Mouse (Mus musculus): ENCODE results near the gene Zfp386. TPM values are rescaled to one million over a fixed set of nuclear protein-coding genes. Genes with fewer than 3 reads are reported as not detected.
A peak's percentile ranks its signal among the peaks of the same experiment; 100 is the strongest.

Gene Zfp386
- polyA plus RNA-seq, 1 experiment from 2014 or later: 68.3 TPM

DNA sequence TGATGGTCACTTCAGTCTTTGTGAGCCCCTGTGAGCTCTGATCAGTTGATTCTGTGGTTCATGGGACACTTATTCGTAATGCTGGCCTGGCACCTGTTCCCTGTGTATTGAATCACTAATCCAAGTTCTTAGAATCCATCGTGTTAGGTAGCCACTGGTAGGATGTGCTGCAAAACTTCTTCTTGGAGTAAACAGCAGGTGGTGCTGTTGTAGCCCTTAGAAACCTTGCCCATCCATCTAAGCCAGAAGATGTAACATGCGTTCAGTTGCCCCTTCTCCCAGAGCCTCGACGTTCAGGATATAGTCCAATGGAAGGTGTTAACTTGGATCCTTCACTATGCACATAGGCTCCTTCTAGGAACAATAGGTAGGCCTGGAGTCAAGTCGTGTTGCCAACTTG lies 2.2 kb downstream of the Zfp386 start:
- Histone ChIP-seq H3K4me1 (replicated peaks; ENCODE audit: control insufficient read depth, insufficient read depth, low read length) (peaks cover 17% of the 10 kb centered on the region), H3K4me3 (replicated peaks; ENCODE audit: low read length) (no peak overlapping the region)
- WGBS: 88% methylated on average over 6 of the region's 6 CpGs

GRCm38 (mm10) chr12:116054342-116054741 lies 6.8 kb downstream of the Zfp386 start:
- Histone ChIP-seq H3K4me2 (ENCODE audit: low read length) (no peak overlapping the region), H3K27ac (ENCODE audit: low read length) (no peak overlapping the region), H3K4me3 (replicated peaks; ENCODE audit: low read length) (no peak overlapping the region), H3K36me3 (ENCODE audit: control insufficient read depth, insufficient read depth) (peaks cover 52% of the 10 kb centered on the region), H3K4me1 (replicated peaks; ENCODE audit: control insufficient read depth, insufficient read depth, low read length) (peaks cover 5% of the 10 kb centered on the region), H3K9ac (replicated peaks; ENCODE audit: low read depth, low read length) (no peak overlapping the region), H3K9me3 (ENCODE audit: control insufficient read depth, low read length) (peaks cover 21% of the 10 kb centered on the region), H3K27me3 (replicated peaks; ENCODE audit: control insufficient read depth, insufficient read depth, low read length) (no peaks in the 10 kb centered on the region)
- no peak for ATAC-seq
- 97% methylated on average over 8 of the region's 8 CpGs for WGBS

More for the DNA sequence above, 2.2 kb downstream of the Zfp386 start:
- peaks cover 2% of the 10 kb centered on the region; the same call in 1 of the 2 replicates for H3K9me3 ChIP-seq (ENCODE audit: control insufficient read depth, low read length)
- H3K27me3 ChIP-seq (replicated peaks; ENCODE audit: control insufficient read depth, insufficient read depth, low read length): no peaks in the 10 kb centered on the region
- no peak overlapping the region for H3K27ac ChIP-seq (ENCODE audit: low read length)
- H3K4me2 ChIP-seq (ENCODE audit: low read length): no peak overlapping the region
- no peak for ATAC-seq
- H3K36me3 ChIP-seq (ENCODE audit: control insufficient read depth, insufficient read depth): peaks cover 14% of the 10 kb centered on the region
- H3K9ac ChIP-seq (replicated peaks; ENCODE audit: low read depth, low read length): no peak overlapping the region

GRCm38 (mm10) chr12:116056112-116056511 lies 8.6 kb downstream of the Zfp386 start:
- no peaks in the 10 kb centered on the region for H3K27me3 ChIP-seq (replicated peaks; ENCODE audit: control insufficient read depth, insufficient read depth, low read length)
- no peak overlapping the region for H3K4me3 ChIP-seq (replicated peaks; ENCODE audit: low read length)
- no peak overlapping the region for H3K27ac ChIP-seq (ENCODE audit: low read length)
- no peak overlapping the region for H3K4me2 ChIP-seq (ENCODE audit: low read length)
- H3K9me3 ChIP-seq (ENCODE audit: control insufficient read depth, low read length): peaks cover 31% of the 10 kb centered on the region
- no peaks in the 10 kb centered on the region for H3K4me1 ChIP-seq (replicated peaks; ENCODE audit: control insufficient read depth, insufficient read depth, low read length)
- H3K9ac ChIP-seq (replicated peaks; ENCODE audit: low read depth, low read length): no peak overlapping the region
- peaks cover 64% of the 10 kb centered on the region for H3K36me3 ChIP-seq (ENCODE audit: control insufficient read depth, insufficient read depth)
- no peak for ATAC-seq
- WGBS: 95% methylated on average over 3 of the region's 3 CpGs

DNA sequence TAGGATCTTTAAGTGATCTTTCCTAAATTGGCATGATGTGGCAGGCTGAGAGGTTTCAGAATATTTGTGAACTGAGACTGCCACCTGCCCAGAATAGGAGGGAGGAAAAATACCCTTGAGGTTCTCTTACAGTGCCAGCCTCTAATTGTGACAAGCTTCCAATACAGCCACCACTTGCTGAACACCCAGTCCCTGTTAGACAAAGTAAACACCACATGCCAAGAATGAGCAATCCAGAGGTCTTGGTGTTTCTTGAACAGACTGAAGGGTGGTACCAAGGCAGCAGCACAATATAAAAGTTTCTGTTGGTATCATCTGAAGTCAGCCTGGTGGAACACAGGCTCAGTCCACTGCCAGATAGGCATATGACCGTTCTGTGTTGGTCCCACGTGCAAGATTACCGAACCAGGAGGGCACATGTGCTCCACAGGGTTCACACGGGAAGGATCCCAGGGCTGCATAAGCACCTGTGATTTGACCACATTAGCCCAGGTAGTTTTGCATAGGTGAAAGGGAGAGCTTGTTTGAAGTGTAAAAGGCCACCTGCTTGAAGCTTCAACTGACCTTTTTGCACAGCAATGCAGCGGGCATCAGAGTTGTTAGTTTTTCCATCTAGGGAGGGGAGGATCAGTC lies 14.2 kb downstream of the Zfp386 start:
- Histone ChIP-seq H3K36me3 (ENCODE audit: control insufficient read depth, insufficient read depth) (peaks cover 48% of the 10 kb centered on the region), H3K27me3 (replicated peaks; ENCODE audit: control insufficient read depth, insufficient read depth, low read length) (no peaks in the 10 kb centered on the region), H3K9ac (replicated peaks; ENCODE audit: low read depth, low read length) (no peak overlapping the region), H3K4me1 (replicated peaks; ENCODE audit: control insufficient read depth, insufficient read depth, low read length) (no peaks in the 10 kb centered on the region), H3K27ac (ENCODE audit: low read length) (no peak overlapping the region), H3K4me3 (replicated peaks; ENCODE audit: low read length) (no peak overlapping the region), H3K4me2 (ENCODE audit: low read length) (no peak overlapping the region), H3K9me3 (ENCODE audit: control insufficient read depth, low read length) (peaks cover 31% of the 10 kb centered on the region)
- WGBS: 95% methylated on average over 5 of the region's 5 CpGs
- peak; percentile 13; the same call in 1 of the 2 replicates for ATAC-seq

GRCm38 (mm10) chr12:116062194-116062583 lies 14.7 kb downstream of the Zfp386 start:
- Histone ChIP-seq H3K27me3 (replicated peaks; ENCODE audit: control insufficient read depth, insufficient read depth, low read length) (no peaks in the 10 kb centered on the region), H3K4me1 (replicated peaks; ENCODE audit: control insufficient read depth, insufficient read depth, low read length) (no peaks in the 10 kb centered on the region), H3K27ac (ENCODE audit: low read length) (no peak overlapping the region), H3K9ac (replicated peaks; ENCODE audit: low read depth, low read length) (no peak overlapping the region), H3K4me3 (replicated peaks; ENCODE audit: low read length) (no peak overlapping the region), H3K9me3 (ENCODE audit: control insufficient read depth, low read length) (peaks cover 31% of the 10 kb centered on the region), H3K36me3 (ENCODE audit: control insufficient read depth, insufficient read depth) (peaks cover 43% of the 10 kb centered on the region), H3K4me2 (ENCODE audit: low read length) (no peak overlapping the region)
- ATAC-seq: 0 out of 2 replicates have a peak, but pooled peaks have one; percentile 12
- WGBS: 97% methylated on average over 2 of the region's 2 CpGs

DNA sequence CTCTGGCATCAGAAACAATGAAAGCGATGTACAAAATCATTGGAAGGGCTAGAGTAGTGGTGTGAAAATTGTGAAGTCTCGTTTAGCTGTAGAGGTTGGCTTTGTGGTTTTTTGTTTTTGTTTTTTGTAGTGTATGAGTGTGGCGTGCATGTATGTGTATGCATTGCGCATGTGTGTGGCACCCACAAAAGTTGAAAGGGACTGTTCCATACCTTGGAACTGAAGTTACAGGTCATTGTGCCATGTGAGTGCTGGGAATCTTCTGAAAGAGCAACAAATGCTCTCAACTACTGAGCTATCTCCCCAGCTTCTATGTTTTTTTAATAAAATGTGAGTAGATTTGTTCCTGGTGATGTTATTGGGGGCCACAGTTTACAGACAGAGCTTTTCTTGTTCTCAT lies 15.5 kb downstream of the Zfp386 start:
- Histone ChIP-seq H3K36me3 (ENCODE audit: control insufficient read depth, insufficient read depth) (peaks cover 37% of the 10 kb centered on the region), H3K27ac (ENCODE audit: low read length) (no peak overlapping the region), H3K9ac (replicated peaks; ENCODE audit: low read depth, low read length) (no peak overlapping the region), H3K9me3 (ENCODE audit: control insufficient read depth, low read length) (peaks cover 31% of the 10 kb centered on the region), H3K4me2 (ENCODE audit: low read length) (no peak overlapping the region), H3K4me3 (replicated peaks; ENCODE audit: low read length) (no peak overlapping the region), H3K4me1 (replicated peaks; ENCODE audit: control insufficient read depth, insufficient read depth, low read length) (no peaks in the 10 kb centered on the region), H3K27me3 (replicated peaks; ENCODE audit: control insufficient read depth, insufficient read depth, low read length) (no peaks in the 10 kb centered on the region)
- 96% methylated on average over 4 of the region's 4 CpGs for WGBS
- ATAC-seq: no peak

DNA sequence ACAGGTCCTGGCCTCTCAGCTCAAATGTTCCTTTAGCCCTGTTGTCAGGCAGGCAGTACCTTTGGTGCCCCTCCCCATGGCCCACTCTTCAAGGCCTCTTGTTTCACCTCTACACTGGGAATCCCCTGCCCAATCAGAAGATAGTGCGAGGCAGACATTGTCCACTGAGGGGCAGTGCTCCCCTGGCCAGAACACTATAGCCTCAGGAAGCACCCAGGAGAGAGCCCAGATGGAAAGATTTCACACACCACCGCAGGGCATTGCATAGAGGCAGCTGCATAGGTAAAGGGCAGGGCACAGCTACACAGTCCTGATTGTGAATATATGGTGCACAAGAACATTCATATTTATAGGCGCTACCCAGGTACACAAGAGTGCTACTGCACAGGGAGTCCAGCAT lies 23.5 kb downstream of the Zfp386 start:
- Histone ChIP-seq H3K4me1 (replicated peaks; ENCODE audit: control insufficient read depth, insufficient read depth, low read length) (no peaks in the 10 kb centered on the region), H3K27me3 (replicated peaks; ENCODE audit: control insufficient read depth, insufficient read depth, low read length) (no peaks in the 10 kb centered on the region), H3K4me2 (ENCODE audit: low read length) (no peak overlapping the region), H3K4me3 (replicated peaks; ENCODE audit: low read length) (no peak overlapping the region), H3K36me3 (ENCODE audit: control insufficient read depth, insufficient read depth) (no peaks in the 10 kb centered on the region), H3K9me3 (ENCODE audit: control insufficient read depth, low read length) (no peaks in the 10 kb centered on the region), H3K27ac (ENCODE audit: low read length) (no peak overlapping the region), H3K9ac (replicated peaks; ENCODE audit: low read depth, low read length) (no peak overlapping the region)
- peak; percentile 58 for ATAC-seq
- 26% methylated on average over 3 of the region's 3 CpGs for WGBS

- H3K27ac ChIP-seq (ENCODE audit: low read length): no peak within 1 kb of the TSS
- peak within 1 kb of the TSS; percentile 64 for H3K4me3 ChIP-seq (replicated peaks; ENCODE audit: low read length)
- peaks cover 3% of the 10 kb centered on the region; the same call in 1 of the 2 replicates for H3K4me1 ChIP-seq (replicated peaks; ENCODE audit: control insufficient read depth, insufficient read depth, low read length)
- H3K4me2 ChIP-seq (ENCODE audit: low read length): peak within 1 kb of the TSS; percentile 90
- no peaks in the 10 kb centered on the region for H3K36me3 ChIP-seq (ENCODE audit: control insufficient read depth, insufficient read depth)
- WGBS: 5% methylated on average over 33 of the region's 33 CpGs
- no peaks in the 10 kb centered on the region for H3K9me3 ChIP-seq (ENCODE audit: control insufficient read depth, low read length)
- H3K27me3 ChIP-seq (replicated peaks; ENCODE audit: control insufficient read depth, insufficient read depth, low read length): no peaks in the 10 kb centered on the region; the same call in 1 of the 2 replicates
- H3K9ac ChIP-seq (replicated peaks; ENCODE audit: low read depth, low read length): peak within 1 kb of the TSS; percentile 77
- ATAC-seq: peak; percentile 97
Observed at GRCm38 (mm10) chr12:116077074-116077854, 29.7 kb downstream of the Zfp386 start, which contains the start of gene Vipr2. TSS of gene Vipr2 (plus strand) at chr12:116077726.

DNA sequence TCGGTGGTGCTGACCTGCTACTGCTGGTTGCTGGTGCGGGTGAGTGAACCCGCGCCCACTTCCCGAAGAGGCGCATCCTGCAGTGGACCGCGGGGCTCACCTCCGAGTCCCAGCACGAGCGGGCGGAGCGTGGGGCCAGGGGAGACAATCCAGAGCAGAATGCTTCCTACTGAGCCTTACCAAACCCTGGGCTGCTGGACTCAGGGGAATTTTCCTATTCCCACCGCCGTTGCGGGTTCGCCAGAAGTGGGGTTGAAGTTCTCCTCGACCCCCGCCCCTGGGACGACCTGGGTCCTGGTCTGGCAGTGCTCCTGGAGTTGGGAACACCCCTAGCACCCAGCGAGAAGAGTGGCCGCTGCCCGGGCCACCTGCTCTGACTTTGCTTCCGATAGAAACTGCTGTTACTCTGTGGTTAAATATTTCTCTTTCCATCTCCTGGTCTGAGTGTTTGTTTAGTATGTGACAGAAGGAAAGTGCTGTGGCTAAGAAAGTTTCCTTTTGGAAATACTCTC lies 30.4 kb downstream of the Zfp386 start:
- peak overlapping the region; percentile 77 for H3K9ac ChIP-seq (replicated peaks; ENCODE audit: low read depth, low read length)
- peak overlapping the region; percentile 90 for H3K4me2 ChIP-seq (ENCODE audit: low read length)
- WGBS: under 1% methylated on average over 24 of the region's 24 CpGs
- no peak overlapping the region for H3K27ac ChIP-seq (ENCODE audit: low read length)
- H3K27me3 ChIP-seq (replicated peaks; ENCODE audit: control insufficient read depth, insufficient read depth, low read length): no peaks in the 10 kb centered on the region; the same call in 1 of the 2 replicates
- H3K9me3 ChIP-seq (ENCODE audit: control insufficient read depth, low read length): no peaks in the 10 kb centered on the region
- no peaks in the 10 kb centered on the region for H3K36me3 ChIP-seq (ENCODE audit: control insufficient read depth, insufficient read depth)
- H3K4me3 ChIP-seq (replicated peaks; ENCODE audit: low read length): peak overlapping the region; percentile 64
- ATAC-seq: peak; percentile 79
- peaks cover 3% of the 10 kb centered on the region; the same call in 1 of the 2 replicates for H3K4me1 ChIP-seq (replicated peaks; ENCODE audit: control insufficient read depth, insufficient read depth, low read length)

All from forebrain, embryonic 16.5 days (tissue).